Mouse (Mus musculus) forebrain, postnatal 0 days (tissue): Measurements from ENCODE around the gene Tas1r3. TPM values are rescaled to one million over a fixed set of nuclear protein-coding genes. Genes with fewer than 3 reads are reported as not detected.

ENCODE experiments used
- ATAC-seq: fragments of 200-750 bp; cut with Nextera tagmentation; 2 replicates; pipeline ENCODE4 v1.8.0; 2017; ENCODE audit warnings: mild to moderate bottlenecking, moderate library complexity
- DNase-seq: peaks from one replicate; pipeline ENCODE4 v3.0.0-alpha.2; 2015
- H3K27ac ChIP-seq: fragments of 300-500 bp; sonication (generic); 2 replicates; pipeline ENCODE4 v1.5.1; 2014; ENCODE audit warnings: low read depth, mild to moderate bottlenecking, antibody characterized with exemption, low read length, moderate library complexity, mixed read lengths
- H3K27me3 ChIP-seq: fragments of 300-500 bp; sonication (generic); 2 replicates; pipeline ENCODE4 v1.6.1; 2014; ENCODE audit warnings: mild to moderate bottlenecking, low read length, mixed read lengths; ENCODE audit not compliant: insufficient read depth
- H3K36me3 ChIP-seq: fragments of 300-500 bp; sonication (generic); 2 replicates; pipeline ENCODE4 v1.6.1; 2014; ENCODE audit warnings: mild to moderate bottlenecking, moderate library complexity; ENCODE audit not compliant: insufficient read depth
- H3K4me1 ChIP-seq: fragments of 300-500 bp; sonication (generic); 2 replicates; pipeline ENCODE4 v1.6.1; 2014; ENCODE audit warnings: antibody characterized with exemption; ENCODE audit not compliant: insufficient read depth
- H3K4me2 ChIP-seq: fragments of 300-500 bp; sonication (generic); 2 replicates; pipeline ENCODE4 v1.6.1; 2014; ENCODE audit warnings: low read depth, mild to moderate bottlenecking, moderate library complexity
- H3K4me3 ChIP-seq: fragments of 300-500 bp; sonication (generic); 2 replicates; pipeline ENCODE4 v1.5.1; 2014; ENCODE audit warnings: low read depth, low read length, mixed read lengths
- H3K9ac ChIP-seq: fragments of 300-500 bp; sonication (generic); 2 replicates; pipeline ENCODE4 v1.6.1; 2014; ENCODE audit warnings: mild to moderate bottlenecking
- H3K9me3 ChIP-seq: fragments of 300-500 bp; sonication (generic); 2 replicates; pipeline ENCODE4 v1.6.1; 2016; ENCODE audit warnings: low read length
- CTCF ChIP-seq: sonication (generic); IDR thresholded peaks from 2 replicates; pipeline ENCODE4 v1.5.1; 2016; ENCODE audit warnings: antibody characterized with exemption, control low read depth, low read depth
- WGBS: fragments of 180-500 bp; shearing (Covaris S2); extraction: QIAGEN DNeasy Blood & Tissue Kit; methylation state at CpG from one replicate; pipeline ENCODE4 v1.1.7; 2014; 5-methylcytosine and 5-hydroxymethylcytosine counted together
- polyA plus RNA-seq: library from polyadenylated mRNA; unstranded; fragments of >200 nt; fragmentation: Nextera tagmentation; extraction: Ambion mirVana; gene quantifications from 2 replicates; pipeline ENCODE4 v1.2.1, GENCODE M21; 2015
- total RNA-seq: library from RNA; depleted of rRNA; stranded (reverse); fragments of >200 nt; gene quantifications from 2 replicates; pipeline ENCODE4 v1.2.3, GENCODE M21; 2014

Tas1r3 gene
- total and polyA plus RNA-seq, 2 experiments from 2014 or later = 0.22 to 0.67 TPM

- H3K27me3 ChIP-seq = no peaks in the 10 kb centered on the region
- H3K4me3 ChIP-seq = peak within 1 kb of the TSS; percentile 93
- H3K9me3 ChIP-seq = no peaks in the 10 kb centered on the region
- ATAC-seq = peak; percentile 89
- peak within 1 kb of the TSS; percentile 88 for H3K4me2 ChIP-seq
- peaks cover 23% of the 10 kb centered on the region for H3K4me1 ChIP-seq
- DNase-seq = peak; percentile 97
- peak within 1 kb of the TSS; percentile 82 for H3K27ac ChIP-seq
- H3K9ac ChIP-seq = peak within 1 kb of the TSS; percentile 92
- H3K36me3 ChIP-seq = 0 out of 2 replicates have a peak, but pooled peaks cover 4% of the 10 kb centered on the region
- peak; percentile 61 for TF ChIP-seq CTCF
- 4% methylated on average over 54 of the region's 65 CpGs for WGBS
These were observed 16.1 kb downstream of the Tas1r3 start, which contains the start of gene Dvl1 for GRCm38 (mm10) chr4:155846871-155847578. Gene Dvl1 (plus strand): TSS chr4:155847402.

DNA sequence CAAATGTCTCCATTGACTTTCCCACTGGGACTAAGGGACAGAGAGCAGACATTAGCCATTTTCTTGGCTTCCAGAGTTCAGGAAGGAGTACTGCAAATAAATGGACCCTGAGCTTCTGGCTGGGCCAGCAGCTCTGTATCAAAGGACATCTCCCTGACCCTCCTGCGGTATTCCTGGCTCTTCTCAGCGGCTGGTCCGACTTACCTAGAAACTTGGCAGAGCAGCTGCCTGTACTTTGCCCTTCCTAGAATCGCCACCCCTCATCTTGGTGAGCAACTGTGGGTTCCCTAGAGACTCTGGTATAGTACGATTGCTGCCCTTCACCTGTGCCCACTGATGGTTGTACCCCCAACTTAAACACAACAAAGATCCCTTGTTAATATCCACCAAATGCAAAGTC is 19.9 kb downstream of the Tas1r3 start:
- no peak for TF ChIP-seq CTCF
- H3K36me3 ChIP-seq = 0 out of 2 replicates have a peak, but pooled peaks cover 4% of the 10 kb centered on the region
- H3K9me3 ChIP-seq = no peaks in the 10 kb centered on the region
- H3K4me2 ChIP-seq = no peak overlapping the region
- H3K27ac ChIP-seq = no peak overlapping the region
- no peak overlapping the region for H3K4me3 ChIP-seq
- no peak for DNase-seq
- H3K27me3 ChIP-seq = no peaks in the 10 kb centered on the region
- 96% methylated on average over 5 of the region's 5 CpGs for WGBS
- peaks cover 8% of the 10 kb centered on the region for H3K4me1 ChIP-seq
- no peak for ATAC-seq
- H3K9ac ChIP-seq = no peak overlapping the region

- 42% methylated on average over 38 of the region's 38 CpGs for WGBS
- 0 out of 2 replicates have a peak, but pooled peaks cover 4% of the 10 kb centered on the region for H3K36me3 ChIP-seq
- DNase-seq (no peak), ATAC-seq (no peak)
- no peak overlapping the region for H3K9ac ChIP-seq
- TF ChIP-seq CTCF = no peak
- no peaks in the 10 kb centered on the region for H3K27me3 ChIP-seq
- peaks cover 4% of the 10 kb centered on the region; the same call in 1 of the 2 replicates for H3K4me1 ChIP-seq
- H3K9me3 ChIP-seq = no peaks in the 10 kb centered on the region
- no peak overlapping the region for H3K27ac ChIP-seq
- H3K4me2 ChIP-seq = no peak overlapping the region
- no peak overlapping the region for H3K4me3 ChIP-seq
These were observed 21.4 kb downstream of the Tas1r3 start for GRCm38 (mm10) chr4:155841651-155842270.

DNA sequence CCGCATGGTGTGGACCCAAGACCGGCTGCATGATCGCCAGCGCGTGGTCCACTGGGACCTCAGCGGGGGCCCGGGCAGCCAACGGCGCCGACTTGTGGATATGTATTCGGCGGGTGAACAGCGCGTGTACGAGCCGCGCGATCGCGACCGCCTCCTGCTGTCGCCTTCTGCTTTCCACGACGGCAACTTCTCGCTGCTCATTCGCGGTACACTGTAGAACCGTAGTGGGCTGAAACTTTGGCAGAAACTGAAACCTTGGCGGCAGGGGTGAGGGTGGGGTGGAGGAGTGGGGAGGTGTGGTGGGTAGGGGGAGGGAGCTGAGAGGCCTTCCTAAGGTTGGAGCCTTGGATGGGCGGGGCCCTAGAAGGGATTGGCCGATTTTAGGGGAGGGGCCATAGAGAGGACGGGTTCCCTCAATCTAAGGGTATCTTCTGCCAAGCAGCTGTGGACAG is 22.1 kb downstream of the Tas1r3 start:
- Histone ChIP-seq H3K27ac (no peak overlapping the region), H3K4me1 (no peaks in the 10 kb centered on the region), H3K4me3 (peak overlapping the region; percentile 16; the same call in 1 of the 2 replicates), H3K36me3 (0 out of 2 replicates have a peak, but pooled peaks cover 4% of the 10 kb centered on the region), H3K9ac (no peak overlapping the region), H3K4me2 (peak overlapping the region; percentile 47), H3K9me3 (no peaks in the 10 kb centered on the region), H3K27me3 (no peaks in the 10 kb centered on the region)
- DNase-seq (peak; percentile 35), ATAC-seq (peak; percentile 57)
- TF ChIP-seq CTCF = peak; percentile 53
- WGBS = 1% methylated on average over 30 of the region's 32 CpGs

DNA sequence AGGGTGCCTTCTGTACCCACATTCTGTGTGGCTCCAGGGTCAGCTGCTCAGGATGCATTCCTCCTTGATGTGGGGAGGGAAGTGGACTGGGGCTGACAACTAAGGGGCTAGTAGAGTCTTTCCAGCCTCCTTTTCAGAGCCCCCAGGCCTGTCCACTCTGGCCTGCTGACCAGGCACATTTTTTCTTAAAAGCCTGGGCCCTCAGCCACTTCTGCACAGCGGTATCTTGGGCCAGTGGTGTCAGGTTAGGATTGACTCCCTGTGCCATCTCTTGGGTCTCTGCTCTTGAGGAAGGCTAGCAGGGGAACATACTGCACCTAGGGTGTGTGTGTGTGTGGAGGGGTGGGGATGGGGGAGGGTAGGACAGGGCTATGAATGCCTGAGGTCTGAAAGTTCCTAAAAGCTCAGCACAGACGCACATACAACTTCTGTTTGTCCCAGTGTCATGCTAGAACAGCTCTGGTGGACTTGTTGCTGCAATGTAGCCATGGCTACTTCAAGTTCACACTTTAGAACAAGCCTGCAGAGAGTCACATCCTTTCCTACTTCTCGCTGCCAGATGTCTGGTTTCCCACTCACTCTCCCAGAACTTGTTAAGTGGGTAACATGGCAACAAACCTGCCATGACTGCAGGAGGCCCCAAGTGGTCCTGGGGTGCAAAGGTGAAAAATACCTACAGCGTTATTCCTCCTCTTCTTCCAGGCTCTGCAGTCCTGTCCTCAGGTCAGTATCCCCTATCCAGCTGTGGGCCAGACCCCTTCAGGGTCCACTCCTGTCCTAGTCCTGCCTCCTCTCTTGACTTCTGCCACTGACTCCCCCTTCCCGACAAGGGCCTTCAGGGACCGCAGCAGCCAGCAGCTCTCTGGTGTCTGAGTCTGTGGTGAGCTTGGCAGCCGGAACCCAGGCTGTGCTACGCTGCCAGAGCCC is 22.8 kb downstream of the Tas1r3 start:
- WGBS = 10% methylated on average over 8 of the region's 8 CpGs
- no peaks in the 10 kb centered on the region for H3K27me3 ChIP-seq
- H3K36me3 ChIP-seq = 0 out of 2 replicates have a peak, but pooled peaks cover 4% of the 10 kb centered on the region
- DNase-seq (no peak), ATAC-seq (0 out of 2 replicates have a peak, but pooled peaks have one; percentile 17)
- H3K4me3 ChIP-seq = peak overlapping the region; percentile 16
- H3K4me2 ChIP-seq = peak overlapping the region; percentile 47
- no peaks in the 10 kb centered on the region for H3K4me1 ChIP-seq
- no peaks in the 10 kb centered on the region for H3K9me3 ChIP-seq
- TF ChIP-seq CTCF = no peak
- H3K27ac ChIP-seq = peak overlapping the region; percentile 40
- H3K9ac ChIP-seq = 0 out of 2 replicates have a peak overlapping the region, but pooled peaks have one; percentile 10

- DNase-seq = peak; percentile 32
- peak; percentile 66 for ATAC-seq
- peak within 1 kb of the TSS; percentile 40 for H3K27ac ChIP-seq
- 0 out of 2 replicates have a peak within 1 kb of the TSS, but pooled peaks have one; percentile 10 for H3K9ac ChIP-seq
- H3K27me3 ChIP-seq = no peaks in the 10 kb centered on the region
- 7% methylated on average over 16 of the region's 16 CpGs for WGBS
- TF ChIP-seq CTCF = no peak
- 0 out of 2 replicates have a peak, but pooled peaks cover 4% of the 10 kb centered on the region for H3K36me3 ChIP-seq
- peak within 1 kb of the TSS; percentile 47 for H3K4me2 ChIP-seq
- H3K9me3 ChIP-seq = no peaks in the 10 kb centered on the region
- H3K4me1 ChIP-seq = no peaks in the 10 kb centered on the region
- peak within 1 kb of the TSS; percentile 16; the same call in 1 of the 2 replicates for H3K4me3 ChIP-seq
These were observed 23.7 kb downstream of the Tas1r3 start, which contains the start of gene Mxra8 for GRCm38 (mm10) chr4:155839483-155839910. Gene Mxra8 (plus strand): TSS chr4:155839680.
